Mouse (Mus musculus) heart, embryonic 11.5 days (tissue): ENCODE measurements around the gene Micu2. TPM values are rescaled to one million over a fixed set of nuclear protein-coding genes. Genes with fewer than 3 reads are reported as not detected.

Experiments
- ATAC-seq: fragments of 200-750 bp; cut with Nextera tagmentation; replicated peaks from 2 replicates; pipeline ENCODE4 v1.8.0; 2017; ENCODE audit warnings: moderate library complexity; ENCODE audit not compliant: insufficient number of reproducible peaks, low FRiP score, low TSS enrichment
- H3K27ac ChIP-seq: fragments of 300-500 bp; sonication (generic); 2 replicates; pipeline ENCODE4 v1.5.1; 2014; ENCODE audit warnings: mild to moderate bottlenecking, low read depth, low read length
- H3K27me3 ChIP-seq: fragments of 300-500 bp; sonication (generic); 2 replicates; pipeline ENCODE4 v1.6.1; 2014; ENCODE audit warnings: mild to moderate bottlenecking, low read length, mixed read lengths; ENCODE audit not compliant: control insufficient read depth, insufficient read depth
- H3K36me3 ChIP-seq: fragments of 300-500 bp; sonication (generic); 2 replicates; pipeline ENCODE4 v1.6.1; 2014; ENCODE audit warnings: mild to moderate bottlenecking, low read length, moderate library complexity, mixed read lengths; ENCODE audit not compliant: control insufficient read depth, insufficient read depth
- H3K4me1 ChIP-seq: fragments of 300-500 bp; sonication (generic); 2 replicates; pipeline ENCODE4 v1.6.1; 2014; ENCODE audit warnings: low read length; ENCODE audit not compliant: control insufficient read depth, insufficient read depth
- H3K4me2 ChIP-seq: fragments of 300-500 bp; sonication (generic); 2 replicates; pipeline ENCODE4 v1.6.1; 2014; ENCODE audit warnings: mild to moderate bottlenecking, moderate library complexity
- H3K4me3 ChIP-seq: fragments of 300-500 bp; sonication (generic); 2 replicates; pipeline ENCODE4 v1.5.1; 2014; ENCODE audit warnings: low read depth, low read length
- H3K9ac ChIP-seq: fragments of 300-500 bp; sonication (generic); 2 replicates; pipeline ENCODE4 v1.6.1; 2014; ENCODE audit warnings: mild to moderate bottlenecking, low read depth, low read length, moderate library complexity
- H3K9me3 ChIP-seq: fragments of 300-500 bp; sonication (generic); replicated peaks from 2 replicates; pipeline ENCODE4 v1.6.1; 2016; ENCODE audit warnings: low read length; ENCODE audit not compliant: control insufficient read depth
- WGBS: fragments of 180-500 bp; shearing (Covaris S2); extraction: QIAGEN DNeasy Blood & Tissue Kit; methylation state at CpG from one replicate; pipeline ENCODE4 v1.1.7; 2014; ENCODE audit not compliant: insufficient replicate concordance; 5-methylcytosine and 5-hydroxymethylcytosine counted together
- polyA plus RNA-seq: library from polyadenylated mRNA; unstranded; fragments of >200 nt; fragmentation: Nextera tagmentation; extraction: Ambion mirVana; gene quantifications from 2 replicates; pipeline ENCODE4 v1.2.1, GENCODE M21; 2014

The Micu2 gene
- polyA plus RNA-seq, 1 experiment from 2014 or later: 55.9 TPM

DNA sequence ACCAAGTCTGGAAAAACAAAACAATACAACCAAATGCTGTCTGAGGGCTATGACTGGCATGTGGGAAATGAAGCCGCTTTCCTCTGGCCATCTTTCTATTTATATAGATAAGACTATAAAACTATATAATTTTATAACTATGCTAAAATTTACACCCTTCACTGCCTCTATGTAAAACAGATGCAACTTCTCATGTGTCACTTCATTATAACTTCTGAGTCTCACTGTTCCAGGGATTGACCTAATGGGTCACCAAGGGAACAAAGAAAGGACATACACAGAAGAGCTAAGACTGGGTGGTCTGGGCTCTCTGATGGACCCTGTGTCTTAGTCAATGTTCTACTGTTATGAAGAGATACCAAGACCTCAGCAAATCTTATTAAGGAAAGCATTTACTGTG is 106.1 kb downstream of the Micu2 start:
- no peak for ATAC-seq
- H3K9me3 ChIP-seq: no peaks in the 10 kb centered on the region
- H3K36me3 ChIP-seq: no peaks in the 10 kb centered on the region
- no peak overlapping the region for H3K4me3 ChIP-seq
- H3K27ac ChIP-seq: no peak overlapping the region
- no peak overlapping the region for H3K9ac ChIP-seq
- no peaks in the 10 kb centered on the region for H3K27me3 ChIP-seq
- no peak overlapping the region for H3K4me2 ChIP-seq
- no peaks in the 10 kb centered on the region for H3K4me1 ChIP-seq
- WGBS: 97% methylated on average over 1 of the region's 1 CpGs

- Histone ChIP-seq H3K4me2 (peak within 1 kb of the TSS; percentile 74), H3K9ac (peak within 1 kb of the TSS; percentile 94), H3K4me1 (no peaks in the 10 kb centered on the region), H3K27me3 (no peaks in the 10 kb centered on the region), H3K36me3 (no peaks in the 10 kb centered on the region), H3K9me3 (no peaks in the 10 kb centered on the region), H3K4me3 (peak within 1 kb of the TSS; percentile 83), H3K27ac (peak within 1 kb of the TSS; percentile 78)
- ATAC-seq: peak; percentile 99
- WGBS: 6% methylated on average over 47 of the region's 65 CpGs
Observed at GRCm38 (mm10) chr14:57890011-57890842, 108.8 kb downstream of the Micu2 start, which contains the start of gene Zdhhc20. TSS of gene Zdhhc20 (minus strand) at chr14:57890276.

- Histone ChIP-seq H3K36me3 (no peaks in the 10 kb centered on the region), H3K9ac (peak overlapping the region; percentile 94), H3K27ac (peak overlapping the region; percentile 78), H3K4me3 (peak overlapping the region; percentile 83), H3K9me3 (no peaks in the 10 kb centered on the region), H3K4me2 (peak overlapping the region; percentile 74), H3K27me3 (no peaks in the 10 kb centered on the region), H3K4me1 (no peaks in the 10 kb centered on the region)
- peak; percentile 23; the same call in 1 of the 2 replicates for ATAC-seq
- WGBS: under 1% methylated on average over 30 of the region's 37 CpGs
Observed at GRCm38 (mm10) chr14:57889541-57890010, 109.5 kb downstream of the Micu2 start.

DNA sequence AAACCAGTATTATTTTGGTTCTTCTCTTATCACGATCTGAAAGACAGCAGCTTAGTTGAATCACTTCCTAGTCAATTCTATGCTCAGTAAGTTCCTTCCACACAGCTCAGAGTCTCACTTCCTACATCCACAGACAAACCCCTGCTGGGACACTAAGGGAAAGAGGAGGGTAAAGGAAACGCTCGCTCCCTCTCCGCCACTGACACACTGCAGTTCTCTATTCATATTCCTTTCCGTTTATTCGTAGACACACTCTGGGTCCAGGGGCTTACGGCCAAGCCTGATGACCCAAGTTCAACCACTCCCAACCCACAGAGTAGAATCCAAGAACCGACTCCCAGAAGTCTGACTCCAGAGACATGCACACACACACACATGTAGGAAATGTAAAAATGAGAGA is 111.9 kb downstream of the Micu2 start:
- no peaks in the 10 kb centered on the region for H3K27me3 ChIP-seq
- peaks cover 12% of the 10 kb centered on the region for H3K4me1 ChIP-seq
- H3K36me3 ChIP-seq: no peaks in the 10 kb centered on the region
- H3K9ac ChIP-seq: no peak overlapping the region
- WGBS: 71% methylated on average over 8 of the region's 8 CpGs
- no peak for ATAC-seq
- H3K27ac ChIP-seq: peak overlapping the region; percentile 31; the same call in 1 of the 2 replicates
- no peaks in the 10 kb centered on the region for H3K9me3 ChIP-seq
- H3K4me2 ChIP-seq: no peak overlapping the region
- H3K4me3 ChIP-seq: no peak overlapping the region

DNA sequence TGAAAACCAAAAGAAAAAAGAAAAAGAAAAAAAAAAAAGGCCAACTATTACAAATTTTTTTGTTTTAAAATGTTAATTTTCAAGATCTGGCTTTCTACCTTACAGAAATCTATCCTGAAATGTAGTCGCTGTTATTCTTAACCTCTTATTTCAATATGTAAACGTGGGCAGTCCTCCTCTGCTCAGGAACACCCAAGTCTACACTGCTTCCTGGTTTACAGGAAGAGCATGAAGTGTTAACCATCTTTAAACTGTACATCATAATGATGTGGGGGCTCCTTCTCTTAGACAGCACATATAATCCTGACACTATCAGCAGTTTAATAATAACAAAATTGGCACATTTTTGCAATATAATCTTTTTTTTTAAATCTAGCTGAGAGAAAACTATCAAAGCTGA is 113.0 kb downstream of the Micu2 start:
- H3K9ac ChIP-seq: no peak overlapping the region
- ATAC-seq: no peak
- no peaks in the 10 kb centered on the region for H3K9me3 ChIP-seq
- WGBS: 77% methylated on average over 2 of the region's 2 CpGs
- no peak overlapping the region for H3K27ac ChIP-seq
- H3K4me1 ChIP-seq: peaks cover 21% of the 10 kb centered on the region
- no peaks in the 10 kb centered on the region for H3K36me3 ChIP-seq
- no peak overlapping the region for H3K4me3 ChIP-seq
- H3K27me3 ChIP-seq: no peaks in the 10 kb centered on the region
- H3K4me2 ChIP-seq: no peak overlapping the region

GRCm38 (mm10) chr14:57883341-57883740 is 115.7 kb downstream of the Micu2 start:
- Histone ChIP-seq H3K9me3 (no peaks in the 10 kb centered on the region), H3K9ac (no peak overlapping the region), H3K27me3 (no peaks in the 10 kb centered on the region), H3K27ac (no peak overlapping the region), H3K36me3 (no peaks in the 10 kb centered on the region; the same call in 1 of the 2 replicates), H3K4me1 (peaks cover 21% of the 10 kb centered on the region), H3K4me2 (no peak overlapping the region), H3K4me3 (no peak overlapping the region)
- WGBS: 85% methylated on average over 3 of the region's 3 CpGs
- ATAC-seq: no peak

DNA sequence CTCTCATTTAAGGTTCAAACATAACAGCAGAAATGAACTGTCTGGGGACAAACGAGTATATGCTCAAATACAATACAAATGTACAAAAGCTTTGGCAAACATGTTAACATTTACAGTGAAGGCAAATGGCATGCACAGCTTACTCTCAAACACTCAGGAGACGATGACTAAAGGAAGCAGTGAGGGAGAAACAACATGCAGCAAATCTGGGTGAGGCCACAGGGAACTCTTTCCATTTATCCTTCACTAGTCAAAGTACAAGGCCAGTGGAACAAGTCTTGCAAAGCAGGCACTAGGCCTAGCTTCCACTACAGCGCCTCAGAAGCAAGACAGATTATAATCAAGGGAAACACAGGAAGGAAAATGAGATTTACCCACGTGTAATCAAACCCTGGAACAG is 116.3 kb downstream of the Micu2 start:
- WGBS: 56% methylated on average over 4 of the region's 4 CpGs
- Histone ChIP-seq H3K27me3 (no peaks in the 10 kb centered on the region), H3K9me3 (no peaks in the 10 kb centered on the region), H3K4me2 (no peak overlapping the region), H3K4me3 (no peak overlapping the region), H3K27ac (peak overlapping the region; percentile 54; the same call in 1 of the 2 replicates), H3K4me1 (peaks cover 21% of the 10 kb centered on the region), H3K36me3 (no peaks in the 10 kb centered on the region; the same call in 1 of the 2 replicates), H3K9ac (peak overlapping the region; percentile 22; the same call in 1 of the 2 replicates)
- ATAC-seq: no peak

DNA sequence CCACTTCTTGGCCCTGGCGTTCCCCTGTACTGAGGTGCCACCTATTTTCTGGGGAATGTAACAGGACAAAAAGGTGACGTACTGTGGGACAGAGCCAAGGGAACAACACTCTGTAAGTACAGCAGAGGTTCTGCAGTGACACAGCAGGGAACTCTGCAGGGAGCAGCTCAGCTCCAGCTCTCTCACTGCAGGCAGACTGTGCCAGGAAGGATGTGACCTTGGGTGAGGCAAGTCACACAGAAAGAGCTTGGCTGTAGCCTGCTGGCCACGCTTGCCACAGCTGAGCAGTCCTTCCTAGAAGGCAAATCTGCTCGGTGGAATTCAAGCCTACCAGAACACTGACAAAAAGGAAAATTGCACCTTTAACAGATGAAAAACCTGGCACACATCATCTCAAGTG is 117.3 kb downstream of the Micu2 start:
- peak; percentile 57; the same call in 1 of the 2 replicates for ATAC-seq
- H3K4me2 ChIP-seq: no peak overlapping the region

More for the DNA sequence above, 117.3 kb downstream of the Micu2 start:
- Histone ChIP-seq H3K4me3 (no peak overlapping the region), H3K27me3 (no peaks in the 10 kb centered on the region), H3K36me3 (no peaks in the 10 kb centered on the region; the same call in 1 of the 2 replicates), H3K27ac (peak overlapping the region; percentile 81), H3K9me3 (no peaks in the 10 kb centered on the region), H3K4me1 (peaks cover 21% of the 10 kb centered on the region), H3K9ac (no peak overlapping the region)
- WGBS: 26% methylated on average over 4 of the region's 4 CpGs
